ENCODE assay signal across 8 mouse cellular contexts in the genomic region with DNA sequence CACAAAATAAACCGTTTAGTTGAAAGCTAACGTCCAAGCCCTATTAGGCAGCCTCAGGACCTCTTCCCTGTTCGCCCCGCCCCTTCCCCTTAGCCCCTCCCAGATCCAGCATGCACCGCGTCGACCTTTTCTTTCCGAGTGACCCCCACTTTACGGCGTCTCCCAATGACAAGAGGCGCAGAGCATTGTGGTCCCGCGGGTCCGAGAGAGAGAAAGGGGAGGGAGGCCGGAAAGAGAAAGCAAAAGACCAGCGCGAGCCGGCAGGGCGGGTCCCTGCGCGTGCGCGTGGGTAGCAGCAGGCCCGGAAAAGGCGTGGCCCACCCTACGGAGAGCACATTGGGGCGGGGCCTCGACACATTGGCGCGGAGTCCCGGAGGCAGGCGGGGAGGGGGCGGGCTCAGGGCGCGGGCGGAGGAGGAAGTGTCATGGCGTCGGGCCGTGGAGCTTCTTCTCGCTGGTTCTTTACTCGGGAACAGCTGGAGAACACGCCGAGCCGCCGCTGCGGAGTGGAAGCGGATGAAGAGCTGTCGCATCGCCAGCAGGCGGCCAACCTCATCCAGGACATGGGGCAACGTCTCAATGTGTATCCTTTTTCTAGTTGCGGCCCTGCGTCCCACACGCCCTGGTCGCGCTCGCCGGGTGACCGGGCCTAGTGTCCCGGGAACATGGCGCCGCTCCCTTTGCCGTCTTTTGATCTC. TPM values are rescaled to one million over a fixed set of nuclear protein-coding genes. Genes with fewer than 3 reads are reported as not detected.
DNase-seq lines count a peak whose midpoint lies in the region; ATAC-seq and TF ChIP-seq lines count a peak whose summit lies in the region.

Ccnt2 (plus strand) TSS at position 362 of the 698 bp plus-strand sequence.

- no peak for TF ChIP-seq EP300 in heart, postnatal 0 days (IDR thresholded peaks at IDR 0.05; ENCODE audit: low read depth)

- no peaks in the 10 kb centered on the region for H3K9me3 ChIP-seq in E14TG2a.4 (ENCODE audit: low read length)
- H3K9me3 ChIP-seq in forebrain, embryonic 12.5 days: no peaks in the 10 kb centered on the region
- no peaks in the 10 kb centered on the region for H3K9me3 ChIP-seq in heart, postnatal 0 days (replicated peaks; ENCODE audit: control insufficient read depth, low read length)
- H3K9me3 ChIP-seq in liver, embryonic 16.5 days (replicated peaks; ENCODE audit: control insufficient read depth, low read length): no peaks in the 10 kb centered on the region
- H3K9me3 ChIP-seq in neural tube, embryonic 13.5 days: no peaks in the 10 kb centered on the region

- H3K4me2 ChIP-seq in forebrain, embryonic 12.5 days: peak within 1 kb of the TSS; percentile 81
- peak within 1 kb of the TSS; percentile 81 for H3K4me2 ChIP-seq in heart, postnatal 0 days (ENCODE audit: low read depth, low read length)
- H3K4me2 ChIP-seq in liver, embryonic 16.5 days (ENCODE audit: low read depth, low read length): peak within 1 kb of the TSS; percentile 69
- H3K4me2 ChIP-seq in neural tube, embryonic 13.5 days: peak within 1 kb of the TSS; percentile 88

- peaks cover 32% of the 10 kb centered on the region for H3K36me3 ChIP-seq in E14TG2a.4 (ENCODE audit: insufficient read depth, low read length)
- H3K36me3 ChIP-seq in forebrain, embryonic 12.5 days (replicated peaks): peaks cover 4% of the 10 kb centered on the region
- H3K36me3 ChIP-seq in heart, postnatal 0 days (replicated peaks; ENCODE audit: control insufficient read depth, insufficient read depth, low read length): no peaks in the 10 kb centered on the region
- H3K36me3 ChIP-seq in liver, embryonic 16.5 days (ENCODE audit: control insufficient read depth, insufficient read depth): no peaks in the 10 kb centered on the region; the same call in 1 of the 2 replicates
- no peaks in the 10 kb centered on the region; the same call in 1 of the 2 replicates for H3K36me3 ChIP-seq in neural tube, embryonic 13.5 days
- no peaks in the 10 kb centered on the region for H3K36me3 ChIP-seq in testis, adult 2 months (ENCODE audit: control insufficient read depth, insufficient read depth, low read length)

- H3K27ac ChIP-seq in forebrain, embryonic 12.5 days: peak within 1 kb of the TSS; percentile 91
- peak within 1 kb of the TSS; percentile 98 for H3K27ac ChIP-seq in heart, postnatal 0 days (ENCODE audit: low read depth)
- H3K27ac ChIP-seq in liver, embryonic 16.5 days (ENCODE audit: low read length): peak within 1 kb of the TSS; percentile 92
- H3K27ac ChIP-seq in neural tube, embryonic 13.5 days (replicated peaks): peak within 1 kb of the TSS; percentile 93
- H3K27ac ChIP-seq in testis, adult 2 months (ENCODE audit: control insufficient read depth, insufficient read depth, low read depth, low read length): peak within 1 kb of the TSS; percentile 98

- peak; percentile 99 for ATAC-seq in forebrain, embryonic 12.5 days (ENCODE audit: low FRiP score)
- ATAC-seq in heart, postnatal 0 days (ENCODE audit: insufficient read depth, low read depth): peak; percentile 98
- peak; percentile 97 for ATAC-seq in liver, embryonic 16.5 days (ENCODE audit: low read depth)
- peak; percentile 99 for ATAC-seq in neural tube, embryonic 13.5 days (ENCODE audit: low read depth)

- H3K4me3 ChIP-seq in E14TG2a.4 (replicated peaks; ENCODE audit: low read length): peak within 1 kb of the TSS; percentile 96
- H3K4me3 ChIP-seq in forebrain, embryonic 12.5 days (replicated peaks): peak within 1 kb of the TSS; percentile 78
- H3K4me3 ChIP-seq in heart, postnatal 0 days (ENCODE audit: low read depth, low read length): peak within 1 kb of the TSS; percentile 86
- peak within 1 kb of the TSS; percentile 84 for H3K4me3 ChIP-seq in liver, embryonic 16.5 days (ENCODE audit: low read depth, low read length)
- peak within 1 kb of the TSS; percentile 92 for H3K4me3 ChIP-seq in neural tube, embryonic 13.5 days
- peak within 1 kb of the TSS; percentile 98 for H3K4me3 ChIP-seq in testis, adult 2 months (ENCODE audit: control insufficient read depth, low read depth, low read length)

- H3K9ac ChIP-seq in forebrain, embryonic 12.5 days: peak within 1 kb of the TSS; percentile 90
- peak within 1 kb of the TSS; percentile 96 for H3K9ac ChIP-seq in heart, postnatal 0 days (replicated peaks; ENCODE audit: low read depth, low read length)
- H3K9ac ChIP-seq in liver, embryonic 16.5 days (ENCODE audit: low read depth, low read length): peak within 1 kb of the TSS; percentile 94
- peak within 1 kb of the TSS; percentile 91 for H3K9ac ChIP-seq in neural tube, embryonic 13.5 days

- peak; percentile 98 for DNase-seq in c-Kit-positive CD71-positive TER-119-positive erythroid progenitor cells, embryonic 14.5 days (ENCODE audit: low spot score)
- peak; percentile 100 for DNase-seq in heart, postnatal 0 days (ENCODE audit: low spot score)
- DNase-seq in kidney, postnatal 4 days: peak; percentile 98 to 100

- TF ChIP-seq POLR2A in testis, adult 2 months (IDR thresholded peaks at IDR 0.05; ENCODE audit: control insufficient read depth, low read depth, low read length): peak; percentile 64

- peaks cover 48% of the 10 kb centered on the region for H3K4me1 ChIP-seq in E14TG2a.4 (replicated peaks; ENCODE audit: low read depth, low read length)
- peaks cover 27% of the 10 kb centered on the region for H3K4me1 ChIP-seq in forebrain, embryonic 12.5 days
- H3K4me1 ChIP-seq in heart, postnatal 0 days (ENCODE audit: control insufficient read depth, insufficient read depth): peaks cover 20% of the 10 kb centered on the region
- peaks cover 25% of the 10 kb centered on the region for H3K4me1 ChIP-seq in liver, embryonic 16.5 days (ENCODE audit: control insufficient read depth, low read depth, low read length)
- H3K4me1 ChIP-seq in neural tube, embryonic 13.5 days (replicated peaks): peaks cover 44% of the 10 kb centered on the region
- H3K4me1 ChIP-seq in testis, adult 2 months (ENCODE audit: control insufficient read depth, insufficient read depth, low read length): peaks cover 4% of the 10 kb centered on the region; the same call in 1 of the 2 replicates

- H3K27me3 ChIP-seq in E14TG2a.4 (ENCODE audit: insufficient read depth, low read length): no peaks in the 10 kb centered on the region
- no peaks in the 10 kb centered on the region for H3K27me3 ChIP-seq in forebrain, embryonic 12.5 days
- H3K27me3 ChIP-seq in heart, postnatal 0 days (ENCODE audit: control insufficient read depth, insufficient read depth, low read length): no peaks in the 10 kb centered on the region
- H3K27me3 ChIP-seq in liver, embryonic 16.5 days (ENCODE audit: control insufficient read depth, insufficient read depth, low read depth, low read length): no peaks in the 10 kb centered on the region
- H3K27me3 ChIP-seq in neural tube, embryonic 13.5 days: no peaks in the 10 kb centered on the region
- no peaks in the 10 kb centered on the region for H3K27me3 ChIP-seq in testis, adult 2 months (ENCODE audit: control insufficient read depth, insufficient read depth, low read length)

- no peak for TF ChIP-seq CTCF in E14TG2a.4 (conservative IDR thresholded peaks at IDR 0.05; ENCODE audit: low read length)
- peak; percentile 4; the same call in 1 of the 2 replicates for TF ChIP-seq CTCF in heart, postnatal 0 days (IDR thresholded peaks at IDR 0.05; ENCODE audit: low read depth)
- TF ChIP-seq CTCF in testis, adult 2 months (IDR thresholded peaks at IDR 0.05; ENCODE audit: control insufficient read depth, insufficient read depth, insufficient replicate concordance, low read depth, low read length): no peak

- under 1% methylated on average over 63 of the region's 63 CpGs for WGBS in forebrain, embryonic 12.5 days
- WGBS in heart, postnatal 0 days: under 1% methylated on average over 62 of the region's 63 CpGs
- under 1% methylated on average over 63 of the region's 63 CpGs for WGBS in liver, embryonic 16.5 days (ENCODE audit: insufficient replicate concordance)
- WGBS in neural tube, embryonic 13.5 days: under 1% methylated on average over 63 of the region's 63 CpGs

RNA-seq across cellular contexts. Expression of gene Ccnt2, which starts in this region (rescaled TPM):
- 115 and 119 TPM in 2 replicates for polyA plus RNA-seq in forebrain, embryonic 12.5 days (2016; fragmentation: Nextera tagmentation; extraction: Ambion mirVana)
- total RNA-seq in heart, postnatal 0 days (2014; rRNA removed; ENCODE audit: low replicate concordance): 26.6 and 30.6 TPM in 2 replicates
- 37.4 and 42.4 TPM in 2 replicates for polyA plus RNA-seq in heart, postnatal 0 days (2015; fragmentation: Nextera tagmentation; extraction: Ambion mirVana)
- polyA plus RNA-seq in liver, embryonic 16.5 days (2015; fragmentation: Nextera tagmentation; extraction: Ambion mirVana): 28.1 and 31.9 TPM in 2 replicates
- polyA plus RNA-seq in neural tube, embryonic 13.5 days (2015; fragmentation: Nextera tagmentation; extraction: Ambion mirVana): 110 and 120 TPM in 2 replicates
- 9.4 and 10.9 TPM in 2 replicates for polyA plus RNA-seq in testis, adult 2 months (2012; rRNA removed)

Comparison
In these comparisons a context has a peak if more than half of its experiments do, and no peak if none do; other contexts are left out.
1. Peak in every context shown above with its lines: DNase-seq, ATAC-seq, H3K4me3 ChIP-seq and H3K27ac ChIP-seq.